Mouse (Mus musculus): ENCODE results near the gene Axin2. TPM values are rescaled to one million over a fixed set of nuclear protein-coding genes. Genes with fewer than 3 reads are reported as not detected.

Axin2 gene
- total RNA-seq, 2 experiments from 2014 or later, result 2.0 to 5.7 TPM

DNA sequence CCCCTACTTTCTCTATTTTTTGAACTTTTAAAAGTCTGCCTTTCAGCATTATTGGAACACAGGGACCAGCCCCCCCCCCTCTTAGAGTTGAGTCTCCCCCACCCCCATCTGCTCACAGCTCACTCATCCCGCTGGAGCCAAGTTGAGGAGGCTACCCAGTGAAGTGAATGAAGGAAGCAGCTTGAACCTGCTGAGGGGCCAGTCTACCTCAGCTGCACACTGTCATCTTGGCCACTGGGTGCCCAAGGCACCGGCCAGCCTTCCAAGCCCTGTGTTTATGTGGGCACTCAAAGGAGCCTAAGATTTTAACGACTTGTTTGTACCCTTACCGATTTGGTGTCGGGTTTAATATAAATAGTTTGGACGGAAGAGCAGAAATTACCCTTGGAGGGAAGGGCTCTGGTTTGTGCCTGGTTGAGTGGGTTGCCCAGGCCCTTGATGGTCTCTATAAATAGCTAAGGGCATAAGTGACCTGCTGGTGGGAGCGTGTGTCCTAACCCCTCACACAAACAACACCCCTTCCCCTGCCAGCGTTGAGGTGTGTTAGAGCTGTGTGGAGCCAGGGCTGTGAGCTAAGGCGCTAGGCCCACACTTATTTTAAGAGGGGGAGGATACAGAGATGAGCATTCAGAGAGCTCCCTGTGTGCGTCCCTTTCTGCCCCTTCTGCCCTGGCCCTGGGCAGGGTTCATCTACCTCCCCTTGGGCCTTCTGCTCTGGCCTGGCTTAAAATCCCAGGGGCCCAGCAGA lies 6.4 kb downstream of the Axin2 start:
- ATAC-seq (replicated peaks; ENCODE audit: low FRiP score, low TSS enrichment, poor library complexity, severe bottlenecking), result no peak

GRCm38 (mm10) chr11:108927093-108927444 lies 6.9 kb downstream of the Axin2 start:
- ATAC-seq (replicated peaks; ENCODE audit: low FRiP score, low TSS enrichment, poor library complexity, severe bottlenecking), result no peak

- ATAC-seq (replicated peaks; ENCODE audit: low FRiP score, low TSS enrichment, poor library complexity, severe bottlenecking), result no peak
Measured at GRCm38 (mm10) chr11:108928096-108928495, 7.9 kb downstream of the Axin2 start.

GRCm38 (mm10) chr11:108928752-108929151 lies 8.6 kb downstream of the Axin2 start:
- no peak for ATAC-seq (replicated peaks; ENCODE audit: low FRiP score, low TSS enrichment, poor library complexity, severe bottlenecking)

GRCm38 (mm10) chr11:108929176-108929575 lies 9.0 kb downstream of the Axin2 start:
- ATAC-seq (replicated peaks; ENCODE audit: low FRiP score, low TSS enrichment, poor library complexity, severe bottlenecking), result no peak

- ATAC-seq (replicated peaks; ENCODE audit: low FRiP score, low TSS enrichment, poor library complexity, severe bottlenecking), result no peak
Measured at GRCm38 (mm10) chr11:108929700-108930099, 9.6 kb downstream of the Axin2 start.

GRCm38 (mm10) chr11:108930612-108931011 lies 10.5 kb downstream of the Axin2 start:
- no peak for ATAC-seq (replicated peaks; ENCODE audit: low FRiP score, low TSS enrichment, poor library complexity, severe bottlenecking)

DNA sequence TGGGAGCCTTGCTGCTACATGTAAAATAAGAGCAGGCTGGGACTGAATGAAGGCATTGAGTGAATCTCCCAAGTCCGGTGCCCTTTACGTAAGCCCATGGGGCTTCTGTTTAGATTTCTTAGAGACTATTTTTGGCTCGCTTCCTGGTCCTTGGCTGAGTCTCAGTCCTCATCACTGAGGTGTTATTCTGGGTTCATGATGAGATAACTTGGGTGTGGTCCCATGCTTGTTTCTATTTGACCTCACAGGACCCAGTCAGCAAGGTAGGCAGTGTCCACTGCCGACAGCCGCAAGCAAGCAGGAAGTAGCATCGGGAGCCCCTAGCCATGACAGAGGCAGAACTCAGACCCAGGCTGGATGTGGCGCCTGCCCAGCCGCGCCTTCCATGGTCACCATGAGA lies 13.7 kb downstream of the Axin2 start:
- no peak for ATAC-seq (replicated peaks; ENCODE audit: low FRiP score, low TSS enrichment, poor library complexity, severe bottlenecking)

DNA sequence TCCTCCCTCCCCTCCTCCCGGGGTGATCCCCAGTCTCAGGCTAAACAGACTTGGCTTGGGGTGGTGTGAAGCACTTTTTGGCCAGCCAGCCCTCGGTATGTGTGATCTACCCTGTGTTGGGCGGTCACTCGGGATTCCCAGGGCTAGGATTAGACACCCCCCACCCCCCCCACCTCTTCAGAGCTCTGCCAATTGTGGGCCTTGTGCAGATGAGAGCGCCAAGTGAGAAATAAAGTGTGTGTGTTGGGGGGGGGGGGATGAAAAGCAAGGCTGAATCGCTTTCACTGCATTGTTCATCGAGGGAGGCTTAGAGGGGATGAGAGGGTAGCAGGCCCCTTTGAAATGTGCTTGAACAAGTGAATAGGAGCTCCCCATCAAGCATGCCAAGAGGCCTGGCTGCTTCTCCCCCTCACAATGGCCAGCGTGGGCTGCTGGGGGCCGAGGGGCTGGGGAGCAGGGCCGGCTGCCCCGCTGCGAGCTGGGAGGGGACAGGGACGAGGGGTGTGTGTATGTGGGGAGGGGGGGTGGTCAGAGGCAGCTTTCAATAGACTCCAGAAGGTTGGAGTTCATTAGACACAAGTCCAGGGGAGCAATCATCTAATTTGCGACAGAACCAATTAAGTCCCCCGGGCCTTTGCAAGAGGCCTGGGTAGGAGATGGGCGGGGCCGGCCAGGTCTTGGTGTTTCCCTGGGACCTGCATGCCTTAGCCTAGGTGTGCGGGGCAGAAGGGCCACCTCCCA lies 15.1 kb downstream of the Axin2 start:
- no peak for ATAC-seq (replicated peaks; ENCODE audit: low FRiP score, low TSS enrichment, poor library complexity, severe bottlenecking)

GRCm38 (mm10) chr11:108936016-108936792 lies 16.1 kb downstream of the Axin2 start:
- ATAC-seq (replicated peaks; ENCODE audit: low FRiP score, low TSS enrichment, poor library complexity, severe bottlenecking), result peak; percentile 74

- no peak for ATAC-seq (replicated peaks; ENCODE audit: low FRiP score, low TSS enrichment, poor library complexity, severe bottlenecking)
Measured at GRCm38 (mm10) chr11:108940655-108941412, 20.7 kb downstream of the Axin2 start.

- ATAC-seq (replicated peaks; ENCODE audit: low FRiP score, low TSS enrichment, poor library complexity, severe bottlenecking), result no peak
Measured at GRCm38 (mm10) chr11:108941836-108942235, 21.7 kb downstream of the Axin2 start.

GRCm38 (mm10) chr11:108943741-108944140 lies 23.6 kb downstream of the Axin2 start:
- ATAC-seq (replicated peaks; ENCODE audit: low FRiP score, low TSS enrichment, poor library complexity, severe bottlenecking), result no peak

DNA sequence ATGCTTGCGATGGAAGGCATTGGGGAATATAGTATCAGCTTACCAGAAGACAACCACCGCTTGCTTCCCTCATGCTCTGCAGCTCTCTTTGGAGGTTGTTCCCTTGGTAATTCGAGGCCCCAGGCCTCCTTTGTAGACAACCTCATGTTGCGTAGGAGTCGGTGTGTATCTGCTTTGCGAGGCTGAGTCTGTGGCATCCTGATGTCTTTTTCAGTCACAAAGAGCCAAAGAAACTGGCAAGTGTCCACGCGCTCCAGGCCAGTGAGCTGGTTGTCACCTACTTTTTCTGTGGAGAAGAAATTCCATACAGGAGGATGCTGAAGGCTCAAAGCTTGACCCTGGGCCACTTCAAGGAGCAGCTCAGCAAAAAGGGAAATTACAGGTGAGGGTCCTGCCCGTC lies 25.5 kb downstream of the Axin2 start:
- ATAC-seq (replicated peaks; ENCODE audit: low FRiP score, low TSS enrichment, poor library complexity, severe bottlenecking), result no peak

- no peak for ATAC-seq (replicated peaks; ENCODE audit: low FRiP score, low TSS enrichment, poor library complexity, severe bottlenecking)
Measured at GRCm38 (mm10) chr11:108947425-108948184, 27.5 kb downstream of the Axin2 start.

DNA sequence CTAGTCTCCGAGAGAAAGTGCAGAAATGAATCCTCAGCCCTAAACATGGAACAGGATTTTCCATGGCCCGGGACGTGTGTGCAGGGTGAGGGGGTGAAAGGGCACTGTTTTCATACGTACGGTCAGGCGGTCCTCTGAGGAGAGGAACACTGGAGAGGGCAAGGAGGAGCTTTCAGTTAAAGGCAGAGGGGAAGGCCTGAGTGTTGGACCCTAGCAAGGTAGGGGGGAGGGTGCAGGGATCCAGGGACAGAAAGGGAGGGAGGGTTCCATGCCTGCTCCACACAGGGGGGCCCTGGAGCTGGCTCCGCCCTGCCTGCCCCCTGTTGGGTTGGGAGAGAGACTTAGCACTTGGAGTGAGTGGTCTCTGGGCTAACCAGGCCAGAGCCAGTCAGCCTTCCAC lies 28.4 kb downstream of the Axin2 start:
- ATAC-seq (replicated peaks; ENCODE audit: low FRiP score, low TSS enrichment, poor library complexity, severe bottlenecking), result no peak

DNA sequence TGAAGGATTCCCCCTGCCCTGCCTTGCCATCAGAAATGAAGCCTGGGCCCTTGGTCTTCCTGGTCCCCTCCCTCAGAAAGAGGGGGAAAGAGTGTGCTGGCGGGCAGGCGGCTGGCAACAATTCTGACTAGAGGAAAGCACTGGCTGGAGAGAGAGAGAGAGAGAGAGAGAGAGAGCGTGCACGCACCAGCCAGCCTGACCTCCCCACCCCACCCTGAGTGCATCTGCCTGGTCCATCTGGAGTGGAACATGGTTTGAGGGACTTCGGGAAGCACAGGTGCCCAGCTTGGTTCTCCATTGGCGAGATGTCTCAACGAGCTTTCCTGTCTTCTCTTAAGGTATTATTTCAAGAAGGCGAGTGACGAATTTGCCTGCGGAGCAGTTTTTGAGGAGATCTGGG lies 28.8 kb downstream of the Axin2 start:
- no peak for ATAC-seq (replicated peaks; ENCODE audit: low FRiP score, low TSS enrichment, poor library complexity, severe bottlenecking)

- ATAC-seq (replicated peaks; ENCODE audit: low FRiP score, low TSS enrichment, poor library complexity, severe bottlenecking), result no peak
Measured at GRCm38 (mm10) chr11:108952343-108952742, 32.2 kb downstream of the Axin2 start.

DNA sequence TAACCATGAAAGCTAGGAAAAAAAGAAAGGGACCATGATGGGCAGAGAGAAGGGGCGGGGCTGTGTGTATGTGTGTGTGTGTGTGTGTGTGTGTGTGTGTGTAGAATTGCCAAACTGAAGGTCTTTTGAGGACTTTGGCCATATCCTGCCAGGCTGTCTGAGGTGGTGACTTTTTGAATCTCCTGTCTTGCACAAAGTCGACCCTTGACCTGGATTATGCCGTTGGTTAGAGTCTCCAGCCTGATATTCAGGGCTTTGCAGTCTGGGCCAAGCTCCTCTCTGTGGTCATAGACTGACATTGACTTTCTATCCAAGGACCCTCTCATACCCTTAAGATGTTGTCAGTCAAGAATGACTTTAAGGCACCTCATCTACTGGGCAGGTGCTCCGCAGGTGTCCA lies 35.8 kb downstream of the Axin2 start:
- ATAC-seq (replicated peaks; ENCODE audit: low FRiP score, low TSS enrichment, poor library complexity, severe bottlenecking), result no peak
